Mouse (Mus musculus): ENCODE measurements around the gene Wnt1.
A peak's percentile ranks its signal among the peaks of the same experiment; 100 is the strongest.

The Wnt1 gene

DNA sequence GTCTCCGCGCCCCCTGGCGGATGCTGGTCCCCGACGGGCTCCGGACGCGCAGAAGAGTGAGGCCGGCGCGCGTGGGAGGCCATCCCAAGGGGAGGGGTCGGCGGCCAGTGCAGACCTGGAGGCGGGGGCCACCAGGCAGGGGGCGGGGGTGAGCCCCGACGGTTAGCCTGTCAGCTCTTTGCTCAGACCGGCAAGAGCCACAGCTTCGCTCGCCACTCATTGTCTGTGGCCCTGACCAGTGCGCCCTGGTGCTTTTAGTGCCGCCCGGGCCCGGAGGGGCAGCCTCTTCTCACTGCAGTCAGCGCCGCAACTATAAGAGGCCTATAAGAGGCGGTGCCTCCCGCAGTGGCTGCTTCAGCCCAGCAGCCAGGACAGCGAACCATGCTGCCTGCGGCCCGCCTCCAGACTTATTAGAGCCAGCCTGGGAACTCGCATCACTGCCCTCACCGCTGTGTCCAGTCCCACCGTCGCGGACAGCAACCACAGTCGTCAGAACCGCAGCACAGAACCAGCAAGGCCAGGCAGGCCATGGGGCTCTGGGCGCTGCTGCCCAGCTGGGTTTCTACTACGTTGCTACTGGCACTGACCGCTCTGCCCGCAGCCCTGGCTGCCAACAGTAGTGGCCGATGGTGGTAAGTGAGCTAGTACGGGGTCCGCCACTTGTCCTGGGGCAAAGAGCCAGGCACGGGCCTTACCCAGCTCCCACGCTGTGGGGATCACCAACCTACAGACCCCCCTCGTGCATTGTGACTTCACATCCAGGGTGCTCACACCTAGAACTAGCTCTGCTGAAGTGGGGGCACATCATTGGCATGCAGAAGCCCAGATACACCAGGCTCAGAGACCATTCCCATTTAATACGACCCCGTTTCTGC is at the start of gene Wnt1:
Gene Wnt1, plus strand, starts transcription at position 197 of the 875 bp plus-strand sequence.
- peak; percentile 82 to 87 for DNase-seq

DNA sequence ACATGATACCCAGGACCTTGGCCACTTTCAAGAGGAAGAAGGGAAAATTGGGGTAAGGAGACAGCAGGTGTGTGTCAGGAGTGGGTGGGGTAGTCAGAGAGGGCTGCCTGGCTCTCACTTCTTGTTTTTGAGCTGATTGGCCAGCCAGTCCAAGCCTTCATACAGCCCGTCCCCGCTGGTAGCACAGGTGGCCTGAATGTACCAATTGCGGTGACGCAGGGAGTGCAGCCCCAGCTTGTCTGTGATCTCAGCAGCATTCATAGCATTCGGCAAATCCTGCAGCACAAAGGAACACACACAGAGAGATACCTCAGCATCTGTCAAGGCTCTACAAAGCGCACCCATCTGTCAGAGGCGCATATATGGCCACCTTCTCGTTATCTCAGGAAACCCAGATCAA is 49.4 kb upstream of the Wnt1 start:
- no peak for DNase-seq

DNA sequence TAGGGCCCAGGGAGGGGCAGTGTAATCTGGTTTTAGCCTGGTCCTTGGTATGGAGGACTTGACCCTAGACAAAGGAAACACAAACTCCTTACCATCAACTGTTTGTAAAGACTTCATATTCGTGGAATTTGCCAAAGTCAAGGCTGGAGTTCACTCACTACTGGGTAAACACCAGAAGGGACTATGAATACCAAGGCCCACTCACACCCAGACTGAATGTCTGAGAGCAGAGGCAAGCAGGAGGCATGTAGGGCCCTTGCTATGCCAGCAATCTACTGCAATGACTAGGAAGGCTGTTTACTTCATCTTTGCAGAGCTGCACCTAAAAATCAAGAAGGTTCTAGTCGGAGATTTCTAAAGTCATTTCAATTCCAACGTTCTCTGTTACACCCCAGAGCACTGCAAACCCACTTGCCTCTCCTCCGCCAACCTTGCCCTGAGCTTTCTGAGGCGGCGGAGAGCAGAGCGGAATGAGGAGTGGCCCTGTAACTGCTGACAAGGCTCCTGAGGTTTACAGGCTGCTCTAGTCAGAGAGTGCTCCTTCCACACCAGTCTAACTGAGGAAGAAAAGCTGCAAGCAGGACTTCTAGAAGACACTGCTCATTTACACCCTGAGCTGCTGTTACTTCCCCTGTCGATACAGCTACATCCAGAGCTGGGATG is 46.8 kb upstream of the Wnt1 start:
- no peak for DNase-seq

DNA sequence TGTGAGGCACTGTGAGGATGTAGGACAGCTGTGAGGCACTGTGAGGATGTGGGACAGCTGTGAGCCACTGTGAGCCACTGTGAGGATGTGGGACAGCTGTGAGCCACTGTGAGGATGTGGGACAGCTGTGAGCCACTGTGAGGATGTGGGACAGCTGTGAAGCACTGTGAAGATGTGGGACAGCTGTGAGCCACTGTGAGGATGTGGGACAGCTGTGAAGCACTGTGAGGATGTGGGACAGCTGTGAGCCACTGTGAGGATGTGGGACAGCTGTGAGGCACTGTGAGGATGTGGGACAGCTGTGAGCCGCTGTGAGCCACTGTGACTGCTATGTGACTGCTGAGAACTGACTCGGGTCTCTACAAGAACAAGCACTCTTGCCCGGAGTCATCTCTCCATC is 45.8 kb upstream of the Wnt1 start:
- DNase-seq = peak; percentile 52 to 58

DNA sequence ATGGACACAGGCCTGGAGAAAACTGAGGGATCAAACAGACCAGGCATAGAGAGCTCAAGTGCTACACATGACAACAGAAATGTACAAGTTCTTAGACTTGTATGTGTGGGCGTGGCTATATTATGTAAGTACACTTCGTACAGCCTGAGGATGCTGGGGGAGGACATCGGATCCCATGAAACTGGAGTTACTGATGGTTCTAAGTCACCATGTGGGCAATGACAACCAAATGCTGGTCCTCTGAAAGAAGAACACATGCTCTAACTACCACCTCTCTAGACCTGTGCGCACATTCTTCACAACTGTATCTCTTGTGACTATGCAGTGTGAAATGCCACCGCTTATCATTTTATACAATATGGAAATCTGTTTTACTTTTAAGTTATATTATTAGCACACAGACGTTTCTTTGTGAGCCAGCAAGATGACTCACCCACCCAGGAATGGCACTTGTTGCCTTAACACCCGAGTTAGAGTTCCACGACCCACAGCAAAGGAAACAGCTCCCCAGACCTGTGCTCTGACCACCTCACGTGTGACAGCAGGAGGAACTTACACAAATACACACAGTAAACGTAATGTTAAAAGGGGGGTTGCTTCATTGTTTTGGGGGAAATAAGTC is 43.2 kb upstream of the Wnt1 start:
- DNase-seq = no peak

DNA sequence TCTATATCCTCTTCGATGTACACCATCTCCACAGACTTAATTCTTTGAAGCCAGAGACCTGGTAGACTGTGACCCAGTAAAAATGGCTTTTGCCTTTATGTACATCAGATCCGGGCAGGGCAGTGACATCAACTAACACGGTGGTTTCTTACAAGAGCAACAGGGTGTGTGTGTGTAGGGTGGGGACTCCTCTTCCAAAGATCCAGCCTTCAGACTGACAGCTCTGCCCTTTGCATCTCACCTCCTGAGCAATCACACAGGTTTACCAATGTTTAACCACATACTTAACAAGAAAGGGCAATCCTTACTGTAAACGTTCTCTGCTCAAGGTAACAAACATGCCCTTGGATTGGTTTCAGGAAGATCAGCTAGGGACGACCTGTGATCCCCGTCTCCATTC is 42.4 kb upstream of the Wnt1 start:
- no peak for DNase-seq

DNA sequence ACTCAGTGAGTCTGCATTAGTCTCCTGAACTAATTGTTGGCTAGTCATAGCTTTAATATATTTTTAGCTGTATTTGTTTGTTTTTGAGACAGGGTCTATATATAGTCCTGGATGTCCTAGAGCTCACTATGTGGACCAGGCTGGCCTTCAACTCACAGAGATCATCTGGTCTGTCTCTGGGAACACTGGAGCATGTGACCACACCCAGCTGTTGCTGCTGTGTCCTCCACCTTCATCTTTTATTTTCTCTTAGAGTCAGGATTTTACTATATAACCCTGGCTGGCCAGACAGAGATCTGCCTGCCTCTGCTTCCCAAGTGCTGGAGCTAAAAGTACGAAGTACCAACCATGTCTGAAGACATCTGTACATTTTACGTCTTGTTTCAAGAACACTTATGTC is 40.6 kb upstream of the Wnt1 start:
- DNase-seq = no peak

DNA sequence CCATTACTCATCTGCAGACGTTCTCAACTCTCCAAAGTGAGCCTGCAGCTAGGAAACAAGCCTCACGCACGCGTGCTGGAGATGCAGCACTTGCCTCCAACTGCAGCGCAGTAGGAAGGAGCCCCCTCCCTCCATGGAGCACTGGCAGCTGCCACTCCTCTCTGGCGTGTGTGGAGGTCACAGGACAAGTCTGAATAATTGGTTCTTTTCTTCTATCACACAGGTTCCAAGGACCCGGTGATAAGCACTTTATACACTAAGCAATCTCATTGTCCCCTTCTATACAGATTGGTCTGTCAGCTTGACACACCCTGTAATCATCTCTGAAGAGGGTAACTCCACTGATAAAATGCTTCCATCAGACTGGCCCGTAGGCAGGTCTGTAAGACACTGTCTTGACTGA is 36.6 kb upstream of the Wnt1 start:
- DNase-seq = no peak

DNA sequence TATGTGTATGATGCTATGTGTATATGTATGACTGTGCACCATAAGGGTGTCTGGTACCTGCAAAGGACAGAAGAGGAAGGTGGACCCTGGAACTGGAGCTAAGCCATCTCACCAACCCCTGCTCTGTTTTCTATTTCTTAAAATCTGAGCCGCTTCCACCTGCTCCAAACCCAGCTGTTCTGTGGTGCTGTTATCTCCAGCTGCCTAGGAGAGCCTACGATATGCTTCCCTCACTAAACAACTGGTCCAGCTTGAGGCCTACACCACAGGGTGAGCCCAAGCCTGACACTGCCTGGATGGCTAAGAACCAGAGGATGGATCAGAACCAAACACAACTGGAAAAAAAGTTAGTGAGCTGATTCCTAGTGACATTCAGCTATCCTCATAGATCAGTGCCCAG is 35.5 kb upstream of the Wnt1 start:
- DNase-seq = no peak

DNA sequence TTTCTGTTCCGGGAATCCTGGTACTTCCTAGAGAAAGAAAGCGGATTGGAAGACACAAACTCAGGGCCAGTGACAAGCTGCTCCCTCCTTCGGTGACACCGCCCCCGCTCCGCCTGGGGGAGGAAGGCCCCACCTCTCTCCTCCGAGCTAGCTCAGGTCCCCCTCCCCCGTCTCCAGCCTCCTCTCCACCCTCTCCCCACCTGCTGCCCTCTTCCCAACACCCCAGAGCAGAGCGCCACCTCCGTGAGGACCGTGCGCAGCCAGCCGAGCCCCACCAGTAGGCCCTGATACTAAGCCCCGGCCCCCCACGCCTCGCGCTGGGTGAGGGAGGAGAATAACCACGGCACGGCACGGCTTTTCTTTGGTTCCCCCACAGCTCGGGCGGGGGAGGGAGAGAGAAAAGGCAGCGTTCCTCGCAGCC is 27.4 kb upstream of the Wnt1 start:
- DNase-seq = peak; percentile 85 to 91

DNA sequence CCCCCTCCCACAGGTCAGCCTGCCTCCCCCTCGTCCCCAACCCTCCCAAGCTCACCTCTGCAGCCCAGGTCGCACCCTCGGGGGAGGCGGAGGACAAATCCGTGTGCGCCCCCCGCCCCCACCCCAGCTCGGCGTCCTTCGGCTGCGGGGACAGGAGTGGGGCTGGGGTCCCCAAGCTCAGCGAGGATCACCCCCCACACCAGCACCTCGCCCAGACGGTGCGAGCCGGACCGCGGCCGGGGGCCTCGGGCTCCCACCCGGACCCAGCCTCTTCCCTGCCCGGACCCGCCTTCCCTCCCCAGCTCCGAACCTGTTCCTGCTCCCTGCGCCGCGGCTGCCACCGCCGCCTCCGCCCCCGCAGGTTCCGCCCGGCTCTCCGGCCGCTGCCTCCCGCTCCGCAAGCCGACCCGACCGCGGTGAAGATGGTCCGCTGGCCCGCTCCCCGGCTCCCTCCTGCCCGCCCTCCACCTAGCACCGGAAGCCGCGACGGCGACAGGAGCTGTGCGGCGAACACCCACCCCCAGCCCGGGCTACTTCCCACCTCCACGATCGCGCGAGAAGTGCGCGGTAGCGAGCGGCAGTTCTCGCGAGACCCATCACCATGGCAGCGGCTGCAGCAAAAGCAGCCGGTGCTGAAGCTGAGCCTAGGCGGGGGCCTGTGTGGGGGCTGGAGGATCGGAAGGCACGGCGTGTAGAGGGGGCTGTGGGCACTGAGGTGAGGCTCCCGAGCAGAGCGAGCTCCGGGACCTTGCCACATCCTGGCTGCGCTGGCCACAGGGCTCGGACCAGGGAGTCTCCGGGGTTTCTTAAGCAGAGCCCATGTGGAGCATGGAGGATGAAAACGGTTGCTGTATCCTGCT is 26.8 kb upstream of the Wnt1 start, which contains the start of gene Arf3:
Gene Arf3, minus strand, starts transcription at position 545 of the 860 bp plus-strand sequence.
- peak; percentile 97 to 98 for DNase-seq

DNA sequence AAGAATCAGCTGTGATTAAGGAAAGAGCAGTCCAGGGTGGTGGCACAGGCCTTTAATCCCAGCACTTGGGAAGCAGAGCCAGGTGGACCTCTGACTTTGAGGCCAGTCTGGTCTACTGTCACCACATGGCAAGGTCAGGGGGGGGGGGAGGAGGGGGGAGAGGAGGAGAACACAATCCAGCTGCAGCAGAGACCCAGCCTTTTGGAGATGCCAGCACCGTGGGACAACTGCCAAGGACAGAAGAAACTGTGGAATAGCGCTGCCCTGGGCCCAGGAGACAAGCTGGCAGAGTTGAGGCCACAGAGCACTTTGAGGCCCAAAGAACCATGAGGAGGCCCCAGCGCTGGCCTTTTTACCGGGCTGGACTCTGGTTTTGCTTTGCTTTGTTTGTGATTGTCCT is 23.7 kb upstream of the Wnt1 start:
- no peak for DNase-seq

DNA sequence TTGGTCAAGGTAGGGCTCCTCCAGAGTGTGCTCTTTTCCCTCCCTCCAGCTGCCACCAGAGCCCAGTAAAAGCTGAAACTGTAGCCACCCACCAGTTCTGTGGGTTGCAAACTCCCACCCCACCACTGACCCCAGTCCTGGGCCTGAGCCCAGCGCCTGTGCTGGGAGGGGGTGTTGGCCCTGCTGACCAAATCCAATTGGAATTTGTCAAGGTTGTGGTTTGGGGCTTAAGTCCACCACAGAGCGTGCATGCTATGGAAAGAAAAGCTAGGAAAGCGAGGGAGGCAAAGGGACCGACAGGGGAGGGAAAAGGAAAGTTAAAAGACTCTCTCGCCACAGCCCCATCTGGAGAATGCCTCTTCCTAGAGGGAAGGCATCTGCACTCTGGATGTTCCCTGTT is 21.4 kb upstream of the Wnt1 start:
- DNase-seq = no peak

DNA sequence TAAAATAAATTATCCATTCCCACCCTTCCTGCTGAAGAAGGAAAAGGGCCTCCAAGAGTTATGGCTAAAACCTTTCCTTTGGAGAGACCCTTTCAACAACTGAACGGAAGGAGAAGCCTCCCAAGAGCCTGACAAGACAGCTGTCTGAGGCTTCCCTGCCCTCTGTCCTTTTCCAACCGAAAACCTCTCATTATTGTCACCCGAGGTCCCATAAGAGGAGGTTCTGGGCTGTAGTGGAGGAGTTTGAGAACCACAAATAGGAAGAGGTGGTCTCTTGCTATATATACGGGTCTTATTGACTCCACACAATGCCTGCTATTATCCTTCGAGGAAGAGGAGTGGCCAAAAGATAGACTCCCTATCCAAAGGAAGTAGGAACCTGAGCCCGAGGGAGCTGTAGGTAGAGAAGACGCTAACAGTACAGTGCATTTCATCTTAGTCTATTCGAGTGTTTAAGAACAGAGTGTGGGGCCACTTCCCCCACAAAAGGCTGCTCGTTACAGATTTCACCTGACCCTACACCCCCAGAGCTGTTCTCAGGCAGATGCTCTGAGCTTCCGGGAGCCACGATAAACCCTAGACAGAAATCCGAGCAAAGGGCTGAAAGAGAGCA is 17.7 kb upstream of the Wnt1 start:
- no peak for DNase-seq

DNA sequence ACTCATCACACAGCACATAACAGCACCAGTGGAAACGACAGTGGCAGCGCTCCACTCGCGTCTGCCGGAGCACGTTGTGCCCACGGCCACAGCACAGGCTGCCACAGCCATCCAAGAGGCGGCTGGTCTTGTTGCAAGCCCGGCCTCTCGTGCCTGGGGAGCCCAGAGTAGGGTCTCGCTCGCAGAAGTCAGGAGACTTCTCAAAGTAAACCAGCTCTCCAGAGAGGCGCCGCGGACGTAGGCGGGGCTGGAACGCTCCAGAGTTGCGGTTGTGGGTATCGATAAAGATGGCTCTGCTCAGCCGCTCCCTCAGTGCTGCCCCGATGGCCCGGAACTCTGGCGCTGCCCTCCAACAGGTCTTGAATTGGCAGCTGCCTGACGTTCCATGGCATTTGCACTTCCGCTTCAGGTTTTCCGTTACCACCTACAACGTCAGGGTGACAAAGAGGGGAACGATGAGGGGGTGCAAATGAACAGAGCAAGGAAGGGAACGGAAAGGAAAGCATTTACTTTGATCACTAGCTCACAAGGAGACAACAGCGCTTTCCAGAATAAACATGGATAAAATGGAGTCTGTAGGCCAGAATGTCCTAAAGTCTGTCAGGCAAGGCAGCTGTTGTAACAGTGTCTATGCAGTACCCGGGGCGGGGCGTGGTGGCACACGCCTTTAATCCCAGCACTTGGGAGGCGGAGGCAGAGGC is 17.0 kb upstream of the Wnt1 start:
- peak in 1 of 2 experiments; percentile 46 for DNase-seq

DNA sequence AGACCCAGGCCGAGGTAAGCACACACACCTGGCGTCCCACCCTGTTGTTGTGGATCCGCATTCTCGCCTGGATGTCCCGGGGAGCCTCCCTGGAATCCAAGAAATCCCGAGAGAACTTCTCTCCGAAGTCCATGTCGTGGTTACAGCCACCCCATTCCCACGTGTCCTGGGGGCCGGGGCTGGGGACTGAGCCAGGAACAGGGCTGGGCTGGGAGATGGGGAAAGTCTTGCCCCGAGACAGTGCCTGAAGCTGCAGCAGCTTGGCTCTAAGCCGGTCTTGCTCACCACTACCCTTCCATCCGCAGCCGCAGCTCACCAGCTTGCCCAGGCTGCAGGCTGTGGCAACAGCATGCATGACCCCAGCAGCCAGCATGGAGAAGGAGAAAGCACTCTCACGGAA is 15.6 kb upstream of the Wnt1 start:
- no peak for DNase-seq

DNA sequence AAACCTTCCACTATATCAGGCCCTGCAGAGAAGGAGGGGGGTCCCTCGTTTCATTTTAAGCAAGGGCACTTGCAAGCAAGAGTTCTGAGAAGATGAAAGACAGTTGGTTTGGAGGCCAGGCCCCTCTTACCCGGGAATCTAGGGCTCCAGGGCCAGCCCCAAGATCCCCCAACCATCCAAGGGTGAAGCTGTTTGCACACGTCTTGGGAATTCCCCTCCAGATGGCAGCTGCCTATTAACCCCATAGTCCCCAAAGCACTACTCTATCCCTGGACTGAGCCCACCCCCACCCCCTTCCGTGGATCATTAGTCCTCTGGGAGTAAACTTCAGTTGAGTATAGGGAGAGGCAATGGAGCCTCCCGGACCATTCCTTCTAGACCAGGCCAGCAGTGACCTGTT is 14.1 kb upstream of the Wnt1 start:
- DNase-seq = no peak

DNA sequence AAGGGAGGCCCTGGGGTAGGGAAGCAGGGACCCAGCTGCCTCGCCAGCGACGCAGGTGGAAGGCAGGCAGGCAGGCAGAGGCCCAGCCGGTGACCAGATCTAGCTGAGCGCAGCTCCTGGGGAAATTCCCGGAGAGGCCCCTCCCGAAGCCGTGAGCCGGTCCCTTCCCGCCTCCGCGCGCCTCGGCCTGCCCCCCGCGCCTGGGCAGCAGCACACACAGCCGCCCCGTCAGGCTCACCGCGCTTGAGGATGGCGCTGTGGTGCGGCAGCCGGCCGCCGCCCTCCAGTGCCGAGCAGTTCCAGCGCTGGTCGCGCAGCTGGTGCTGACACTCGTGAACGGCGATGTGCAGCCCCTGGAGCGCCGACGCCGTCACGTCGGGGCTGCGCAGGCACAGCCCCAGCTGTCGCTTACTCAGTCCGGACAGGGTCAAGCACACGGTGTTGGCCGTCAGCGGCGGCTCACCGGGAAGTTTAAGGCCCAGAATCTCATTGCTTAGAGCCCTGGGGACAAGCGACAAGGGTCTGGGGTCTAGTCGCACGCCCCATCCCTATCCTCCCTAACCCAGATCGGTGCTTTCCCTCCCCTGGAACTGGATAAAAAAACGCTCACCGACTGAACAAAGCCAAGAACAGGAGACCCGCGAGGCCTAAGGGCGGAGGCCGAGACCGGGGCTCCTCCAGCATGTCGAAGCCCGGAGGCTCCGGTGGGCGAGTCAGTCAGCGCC is 13.2 kb upstream of the Wnt1 start:
- DNase-seq = peak; percentile 53 to 71

DNA sequence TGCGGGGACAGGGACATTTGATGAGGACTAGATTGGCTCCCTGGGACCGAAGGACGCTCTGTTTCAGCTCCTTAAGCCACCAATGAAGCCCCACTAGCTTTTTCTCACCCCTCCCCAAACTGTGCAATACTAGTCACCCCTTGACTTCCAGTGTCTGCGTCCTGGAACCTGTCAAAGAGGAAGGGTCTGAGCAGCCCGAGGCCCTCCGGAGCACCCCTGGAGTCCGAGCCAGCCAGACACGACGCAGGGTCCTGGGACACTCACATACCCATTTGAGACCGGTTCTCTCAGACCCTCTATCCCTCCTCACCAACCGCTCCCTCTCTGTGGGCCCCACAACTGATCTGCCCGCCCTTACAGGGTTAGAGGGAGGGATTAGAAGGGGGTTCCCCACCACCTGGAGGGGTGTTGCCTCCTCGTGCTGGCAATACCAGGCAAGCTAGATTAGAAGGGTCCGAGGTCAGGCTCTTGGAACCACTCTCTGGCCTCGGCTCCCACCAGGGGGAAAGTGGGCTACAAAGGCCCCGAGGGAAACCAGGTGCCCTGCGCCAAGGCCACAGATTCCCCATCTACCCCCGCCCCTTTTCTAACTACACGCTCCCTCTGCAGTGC is 12.5 kb upstream of the Wnt1 start:
- no peak for DNase-seq

DNA sequence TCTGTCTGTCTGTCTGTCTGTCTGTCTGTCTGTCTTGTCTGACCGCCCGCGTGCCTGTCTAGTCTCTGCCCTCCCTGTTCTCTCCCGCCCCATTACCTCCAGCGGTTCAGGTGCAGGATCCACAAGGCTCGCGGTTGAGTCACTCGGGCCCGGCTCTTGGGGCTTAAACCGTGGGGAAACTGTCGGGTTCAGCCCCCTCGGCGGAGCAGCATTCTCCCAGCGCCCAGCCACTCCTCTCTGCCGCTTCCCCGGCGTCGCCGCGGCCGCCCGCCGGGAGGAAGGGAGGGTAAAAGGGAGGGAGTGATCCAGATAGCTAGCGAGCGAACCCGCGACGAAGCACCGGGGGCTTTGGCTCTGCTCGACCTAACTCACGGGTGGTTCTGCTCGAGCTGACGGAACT is 11.9 kb upstream of the Wnt1 start, which contains the start of gene Wnt10b:
Gene Wnt10b, minus strand, starts transcription at position 389 of the 400 bp plus-strand sequence.
- peak; percentile 44 to 49 for DNase-seq
